Mouse (Mus musculus) spleen, postnatal 36 days (tissue): ENCODE results near the gene Card19.

Experiments
- DNase-seq, 2 experiments: peaks; one replicate each; pipeline ENCODE4 v3.0.0; 2022; ENCODE audit warnings: low spot score in 2 of 2, mixed read lengths in 1 of 2

Gene Card19

DNA sequence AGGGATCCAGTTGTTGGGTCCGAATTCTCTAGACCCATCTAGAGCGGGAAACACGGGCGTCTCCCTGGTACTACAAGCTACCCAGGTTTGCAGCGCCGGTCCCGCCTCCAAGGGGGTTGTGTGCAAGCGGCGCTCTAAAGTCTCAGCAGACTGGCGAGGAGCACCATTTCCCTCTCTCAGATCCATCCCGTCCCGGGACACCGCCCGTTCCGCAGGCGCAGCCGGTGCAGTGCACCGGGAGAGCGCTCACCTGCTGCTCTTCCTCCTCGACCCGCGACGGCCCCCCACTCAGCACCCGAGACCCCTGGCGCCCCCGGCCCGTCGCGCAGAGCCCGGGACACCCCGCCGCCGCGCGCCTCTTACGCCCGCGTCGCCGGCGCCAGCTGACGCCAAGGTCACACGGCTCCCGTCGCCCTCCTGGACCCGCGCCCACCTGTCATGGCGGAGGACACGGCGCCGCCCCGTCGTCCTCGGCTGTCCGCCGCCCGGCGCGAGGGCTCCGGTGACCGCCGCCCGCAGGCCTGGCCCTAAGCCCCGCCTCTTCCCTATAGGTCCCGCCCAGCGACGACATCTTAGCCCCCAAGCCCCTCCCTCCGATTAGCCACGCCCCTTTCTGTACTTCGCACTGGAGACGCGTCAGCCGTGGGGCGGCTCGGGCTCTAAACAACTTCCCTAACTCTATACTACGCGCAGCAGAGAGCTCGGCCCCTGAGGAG is at the start of gene Card19:
TSS of gene Card19 (minus strand) at position 534 of the 716 bp plus-strand sequence.
- DNase-seq, result peak; percentile 98

DNA sequence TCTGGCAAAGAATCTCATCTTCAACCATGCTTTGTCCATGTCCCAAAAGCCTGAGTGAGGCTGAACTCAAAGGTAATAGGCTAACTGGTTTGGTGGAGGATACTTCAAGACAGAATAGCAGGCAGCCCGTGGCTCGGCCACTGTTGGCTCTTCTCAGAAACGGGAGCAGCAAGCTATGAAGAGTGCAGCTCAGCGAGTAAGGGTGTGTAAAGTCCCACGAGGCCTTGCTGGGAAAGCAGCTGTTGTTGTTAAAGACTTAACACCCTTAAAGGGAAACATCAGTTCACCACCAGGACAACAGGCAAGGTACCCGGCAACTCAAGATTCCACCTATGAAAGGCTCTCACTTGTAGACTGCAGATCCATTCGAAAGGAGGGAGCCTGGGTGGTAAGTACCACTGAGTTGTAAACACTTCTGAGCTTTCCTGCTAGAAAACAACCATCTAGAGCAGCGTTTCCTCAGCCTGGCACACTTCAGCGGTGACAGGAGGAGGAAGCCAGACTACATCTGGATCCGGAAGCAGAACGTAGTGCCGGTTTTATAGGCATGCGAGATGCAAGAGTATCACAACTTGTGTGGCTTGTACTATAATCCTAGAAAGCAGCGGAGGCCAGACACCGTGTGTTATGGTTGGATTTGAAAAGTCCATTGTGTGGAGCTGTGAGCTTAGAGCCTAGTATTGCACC is 44.3 kb upstream of the Card19 start:
- DNase-seq, result peak; percentile 55 to 60

DNA sequence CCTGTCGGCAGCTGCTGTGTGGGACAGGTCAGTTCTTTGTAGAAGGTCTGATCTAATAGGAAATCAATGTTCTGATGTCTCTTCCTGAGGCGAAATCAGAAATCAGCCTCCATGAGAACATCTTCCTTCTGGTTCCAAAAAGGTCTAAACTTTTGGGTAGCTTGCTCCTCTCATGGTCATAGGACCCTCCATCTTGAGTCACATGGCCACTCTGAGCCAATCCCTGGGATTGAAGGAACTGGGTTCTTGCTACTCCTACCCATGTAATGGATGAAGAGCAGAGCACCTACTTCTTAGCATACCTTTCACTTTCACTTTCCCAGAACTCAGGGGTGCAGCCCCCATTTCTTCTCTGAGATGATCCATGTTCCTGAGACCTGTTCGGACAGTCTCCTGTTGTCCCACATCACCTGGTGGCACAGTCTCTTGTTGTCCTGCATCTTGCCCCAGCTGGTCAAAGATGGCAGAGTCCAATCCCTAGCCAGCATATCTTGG is 42.0 kb upstream of the Card19 start:
- no peak for DNase-seq

DNA sequence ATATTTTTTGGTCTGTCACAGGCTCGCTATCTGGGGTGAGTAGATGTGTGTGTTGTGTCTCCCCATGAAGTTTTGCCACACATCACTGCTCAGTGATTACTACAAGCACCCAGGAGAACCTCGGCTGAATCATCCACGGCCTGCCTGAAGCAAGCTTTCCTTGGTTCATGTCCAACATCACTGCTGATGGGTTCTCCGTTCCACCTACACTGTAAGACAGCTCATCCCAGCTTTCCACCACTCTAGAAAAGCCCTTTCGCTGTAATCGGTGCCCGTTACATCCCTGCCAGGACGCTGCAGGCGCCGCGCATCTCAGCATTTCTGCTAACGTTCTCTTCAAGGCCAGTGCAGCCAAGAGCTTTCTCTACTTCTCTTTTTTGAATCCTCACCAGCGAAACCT is 36.9 kb upstream of the Card19 start:
- DNase-seq, result no peak

DNA sequence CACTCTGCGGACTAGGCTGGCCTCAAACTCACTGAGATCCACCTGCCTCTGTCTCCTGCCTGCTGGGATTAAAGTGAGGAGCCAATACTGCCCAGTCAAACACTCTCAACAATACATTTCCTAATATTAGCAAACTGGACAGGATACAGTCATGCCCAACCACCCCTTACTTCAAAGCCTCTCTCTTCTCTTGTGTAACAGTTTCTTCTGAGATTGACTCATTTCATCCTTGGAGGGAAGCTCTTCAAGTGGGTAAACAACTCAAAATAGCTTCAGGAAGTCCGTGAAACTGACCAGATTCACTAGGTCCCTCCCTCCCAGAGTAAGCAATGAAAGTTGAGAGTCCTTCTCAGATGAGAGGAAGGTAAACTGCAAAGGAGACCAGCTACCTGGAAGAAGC is 36.3 kb upstream of the Card19 start:
- DNase-seq, result no peak

DNA sequence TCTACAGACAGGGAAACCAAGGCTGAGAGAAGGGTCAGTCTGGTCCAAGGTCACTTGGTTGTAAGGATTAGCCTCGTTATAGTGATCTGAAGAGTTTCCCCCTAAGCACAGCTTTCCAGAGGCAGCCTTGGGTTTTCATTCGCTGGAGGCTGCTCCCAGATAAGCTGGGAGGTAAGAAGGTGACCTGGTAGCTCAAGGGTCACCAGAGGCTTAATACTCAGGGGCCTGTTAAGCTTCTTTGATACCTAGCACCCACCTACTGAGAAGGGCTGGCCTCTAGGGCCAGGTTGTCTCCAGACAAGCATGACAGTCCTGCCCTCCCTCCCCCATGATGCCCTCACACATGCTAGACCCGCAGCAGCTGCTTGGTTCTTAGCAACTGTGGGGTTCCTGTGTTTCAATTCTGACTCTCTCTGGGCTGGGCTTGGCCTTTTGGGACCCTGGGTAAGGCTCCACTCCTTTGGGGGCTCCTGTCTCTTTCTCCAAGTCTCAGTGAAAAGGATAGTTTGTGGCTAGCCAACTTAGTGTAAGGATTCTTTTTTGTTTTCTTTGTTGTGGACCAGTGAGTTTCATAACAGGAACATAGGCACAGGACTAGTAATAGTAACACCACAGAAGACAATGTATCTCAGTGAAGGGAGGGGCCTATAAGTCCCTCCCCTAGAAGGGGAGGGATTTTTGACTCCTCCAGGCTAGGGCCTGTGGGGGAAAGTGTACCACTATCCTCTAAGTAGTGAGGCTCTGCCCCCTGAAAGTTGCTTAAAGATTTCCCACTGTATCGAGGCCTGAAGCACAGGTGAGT is 35.1 kb upstream of the Card19 start:
- peak; percentile 71 to 74 for DNase-seq

DNA sequence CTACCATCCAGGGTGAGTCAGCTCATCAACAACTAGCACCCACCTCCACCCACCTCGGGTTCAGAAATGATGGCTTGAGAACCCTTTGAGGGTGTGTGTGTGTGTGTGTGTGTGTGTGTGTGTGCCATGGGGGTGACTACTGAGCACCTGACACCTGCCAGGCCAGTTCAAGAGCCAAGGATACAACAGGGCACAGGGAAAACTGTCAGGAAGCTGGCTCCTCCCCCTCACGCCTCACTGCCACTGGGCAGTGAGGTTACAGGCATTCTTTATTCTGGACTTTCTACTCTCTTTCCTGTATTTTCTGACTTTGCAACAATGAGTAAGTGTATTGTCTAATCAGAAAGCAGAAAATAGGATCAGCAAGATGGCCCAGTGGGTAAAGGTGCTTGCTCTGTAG is 33.8 kb upstream of the Card19 start:
- DNase-seq, result no peak

DNA sequence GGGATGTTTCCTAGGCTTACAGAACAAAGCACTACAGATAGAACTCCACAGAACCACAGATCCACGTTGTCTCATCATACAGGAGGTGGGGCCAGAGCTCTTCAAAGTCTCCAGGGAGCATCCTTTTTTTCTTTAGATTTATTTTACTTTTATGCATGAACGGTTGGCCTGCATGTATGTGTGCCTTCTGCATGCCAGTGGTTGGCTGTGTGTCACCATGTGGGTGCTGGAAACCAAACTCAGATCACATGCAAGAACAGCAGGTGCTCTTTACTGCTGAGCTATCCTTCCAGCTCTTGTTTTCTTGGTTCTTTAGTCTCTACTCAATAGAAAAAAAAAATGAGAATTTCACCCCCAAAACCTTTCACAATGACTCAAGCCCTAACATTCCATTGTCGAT is 33.1 kb upstream of the Card19 start:
- peak in 1 of 2 experiments; percentile 65 for DNase-seq

DNA sequence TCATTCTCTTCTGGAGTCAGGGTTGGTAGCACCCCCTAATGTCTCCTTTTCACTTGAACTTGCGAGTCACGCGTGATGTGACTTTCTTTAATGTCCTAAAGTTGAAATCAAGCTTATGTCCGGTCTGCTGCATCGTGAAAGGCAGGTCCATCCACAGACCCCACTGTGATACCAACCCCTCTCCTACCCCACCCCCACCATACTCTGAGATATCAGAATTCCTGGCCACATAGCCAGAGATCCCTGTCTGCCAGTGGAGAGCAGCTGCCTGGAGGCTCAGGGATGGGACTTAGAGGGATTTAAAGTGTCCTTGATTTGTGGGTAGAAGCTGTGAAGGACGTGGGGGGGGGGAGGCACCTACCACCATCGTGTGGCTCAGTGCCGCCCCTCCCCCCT is 32.6 kb upstream of the Card19 start, which contains the start of gene Susd3:
TSS of gene Susd3 (minus strand) at position 240 of the 396 bp plus-strand sequence.
- DNase-seq, result no peak

DNA sequence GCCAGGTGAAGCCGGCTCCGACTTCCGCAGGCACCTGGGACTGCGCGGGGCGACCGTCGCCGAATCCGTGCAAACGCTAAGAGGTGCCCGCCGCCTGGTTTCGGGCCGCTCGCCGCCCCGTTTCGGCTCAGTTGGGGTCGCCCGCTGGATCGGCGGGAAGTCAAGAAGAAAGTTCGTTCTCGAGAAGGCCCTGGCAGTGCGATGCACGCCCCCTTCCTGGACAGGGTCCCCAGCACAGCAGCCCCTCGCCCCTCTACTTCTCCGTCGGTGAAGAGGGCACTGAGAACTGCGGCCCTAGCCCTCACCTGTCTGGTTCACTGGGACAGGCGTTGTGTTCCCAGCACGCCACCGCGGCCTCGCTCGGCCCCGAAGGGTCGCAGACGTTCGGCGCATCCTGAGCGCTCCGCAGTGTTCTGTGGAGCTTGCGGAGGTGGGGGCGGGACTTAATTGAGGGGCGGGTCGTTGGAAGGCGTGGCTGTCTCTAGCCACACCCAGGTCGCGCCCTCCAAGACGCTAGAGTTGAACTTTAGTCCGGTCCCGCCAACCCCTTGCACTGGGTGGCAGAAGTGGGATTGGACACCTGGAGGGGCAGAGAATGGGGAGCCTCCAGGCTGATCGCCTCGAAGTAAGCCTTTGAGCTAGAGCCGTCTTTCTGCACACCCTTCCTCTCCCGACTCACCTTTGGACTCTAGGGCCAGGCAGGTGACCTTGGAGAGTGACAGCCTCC is 32.1 kb upstream of the Card19 start:
- peak; percentile 64 to 68 for DNase-seq

DNA sequence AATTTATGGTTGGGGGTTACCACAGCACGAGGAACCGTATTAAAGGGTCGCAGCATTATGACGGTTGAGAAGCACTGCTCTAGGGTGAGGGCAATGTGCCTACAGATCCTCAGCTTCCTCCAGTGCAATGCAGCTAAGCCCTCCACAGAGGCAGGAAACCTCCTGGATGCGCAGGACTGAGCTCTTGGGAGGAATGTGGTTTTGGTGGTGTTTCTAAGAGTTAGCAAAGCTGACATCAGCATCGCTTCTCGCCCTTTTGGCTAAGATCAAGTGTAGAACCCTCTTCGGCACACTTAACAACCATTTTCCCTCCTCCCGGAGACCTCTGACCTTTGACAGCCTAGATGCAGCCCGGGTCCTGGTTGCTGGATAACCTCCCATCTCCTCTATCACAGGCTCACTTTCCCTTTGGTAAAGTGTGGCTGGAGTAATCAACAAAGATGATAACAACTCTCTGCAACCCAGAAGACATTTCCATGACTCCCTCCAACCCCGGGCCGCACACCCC is 31.4 kb upstream of the Card19 start:
- no peak for DNase-seq

DNA sequence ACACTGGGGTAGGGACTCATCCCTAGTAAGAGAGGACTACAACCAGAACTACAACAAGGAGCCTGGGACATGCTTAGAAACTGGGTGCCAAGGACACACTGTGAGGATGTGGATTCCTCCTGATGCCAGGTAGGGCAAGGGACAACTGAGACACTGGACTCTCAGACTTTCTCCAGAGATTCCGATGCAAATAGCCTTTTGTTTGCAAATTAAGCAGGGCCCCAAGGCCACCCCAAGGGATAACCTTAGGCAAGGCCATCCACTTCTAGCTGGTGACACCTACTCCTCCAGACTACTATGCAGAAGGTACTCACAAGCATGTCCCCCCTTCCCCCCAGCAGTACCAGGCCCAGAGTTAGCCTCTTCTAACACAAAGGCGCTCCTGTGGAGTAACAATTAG is 30.8 kb upstream of the Card19 start:
- DNase-seq, result no peak

DNA sequence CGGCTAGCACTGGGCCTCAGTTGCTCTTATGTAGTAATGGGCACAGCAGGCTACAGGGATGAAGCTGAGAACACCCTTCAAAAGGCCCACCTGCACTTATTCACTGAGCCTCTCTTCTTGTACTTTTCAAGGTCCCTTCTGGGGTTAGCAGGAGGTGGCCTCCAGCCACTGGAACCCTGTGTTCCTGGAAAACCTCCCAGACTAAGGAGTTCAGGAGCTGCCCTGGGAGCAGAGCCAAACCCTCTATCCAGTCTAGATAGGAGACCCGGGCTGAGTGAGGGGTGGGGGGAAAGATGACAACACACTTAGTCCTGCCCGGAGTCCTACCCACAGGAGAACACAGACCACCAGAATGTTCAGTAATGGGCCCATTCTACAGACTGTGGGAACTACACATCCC is 30.2 kb upstream of the Card19 start:
- no peak for DNase-seq

DNA sequence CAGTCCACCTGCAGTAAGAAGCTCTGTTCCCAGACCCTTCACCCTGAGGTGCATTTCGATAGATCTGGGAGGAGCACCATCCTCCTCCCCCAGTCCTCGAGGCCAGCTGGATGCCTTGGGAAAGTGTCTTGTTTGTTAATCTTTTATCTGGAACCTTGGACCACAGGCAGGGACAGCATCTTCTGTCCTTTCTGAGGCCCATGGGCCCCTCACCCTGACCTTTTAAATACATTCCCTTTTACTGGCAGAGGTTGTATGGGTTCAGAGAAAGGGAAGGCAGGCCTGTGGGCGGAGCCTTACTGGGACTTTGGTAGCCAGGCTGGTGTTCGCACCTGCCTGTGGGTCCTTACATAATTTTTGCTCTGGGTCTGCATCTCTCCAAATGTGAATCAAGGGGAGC is 29.4 kb upstream of the Card19 start:
- no peak for DNase-seq

DNA sequence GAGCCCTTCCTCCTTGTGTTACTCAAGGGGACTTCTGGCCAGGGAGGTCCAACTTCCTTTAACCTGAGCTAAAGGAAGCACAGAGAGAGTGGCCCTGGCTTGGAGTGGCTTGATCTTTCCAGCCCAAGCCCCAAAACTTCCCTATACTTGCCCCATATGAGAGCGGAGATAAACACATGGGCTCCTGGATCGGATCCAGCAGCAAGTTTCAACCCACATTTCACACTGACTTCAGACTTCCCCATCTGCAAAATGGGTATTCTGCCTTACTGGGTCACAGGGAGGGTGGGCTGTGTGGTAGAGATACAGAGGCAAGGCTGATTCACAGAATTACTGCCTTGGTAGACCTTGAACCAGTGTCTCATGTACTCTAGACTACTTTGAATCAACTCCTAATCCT is 27.7 kb upstream of the Card19 start:
- no peak for DNase-seq

DNA sequence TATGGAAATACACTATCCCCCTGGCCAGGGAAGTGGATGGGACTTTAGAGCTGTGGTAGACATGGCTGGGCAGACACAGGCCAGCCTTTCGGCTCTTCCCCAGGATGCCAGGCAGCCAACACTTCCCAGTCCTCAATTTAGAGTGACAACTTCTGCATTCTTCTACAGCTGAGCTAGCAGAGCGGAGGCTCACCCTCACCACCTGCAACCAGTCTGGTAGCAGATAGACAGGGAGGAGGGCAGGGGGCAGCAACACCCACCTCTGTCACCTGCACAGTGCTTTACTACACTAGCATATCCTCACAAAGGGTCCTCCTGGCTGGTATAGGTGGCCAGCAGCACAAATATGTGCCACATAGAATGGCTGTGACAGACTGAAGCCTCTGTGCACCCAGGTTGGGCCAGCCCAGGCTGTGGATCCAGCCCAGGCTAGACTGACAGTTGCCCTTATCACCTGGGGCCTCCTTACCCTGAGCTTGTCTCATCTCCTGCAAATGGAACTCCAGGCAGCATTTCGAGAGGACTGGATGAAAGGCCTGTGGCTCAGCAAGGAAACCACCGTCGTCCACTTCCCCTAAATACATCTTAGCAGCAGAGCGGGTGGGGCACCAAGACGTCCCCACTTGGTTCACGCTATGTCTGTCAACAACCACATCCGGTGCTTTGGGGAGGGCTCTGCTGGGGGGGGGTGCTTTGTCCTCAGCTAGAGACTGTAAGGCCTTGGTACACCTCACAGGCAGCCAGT is 26.7 kb upstream of the Card19 start:
- DNase-seq, result peak; percentile 92

DNA sequence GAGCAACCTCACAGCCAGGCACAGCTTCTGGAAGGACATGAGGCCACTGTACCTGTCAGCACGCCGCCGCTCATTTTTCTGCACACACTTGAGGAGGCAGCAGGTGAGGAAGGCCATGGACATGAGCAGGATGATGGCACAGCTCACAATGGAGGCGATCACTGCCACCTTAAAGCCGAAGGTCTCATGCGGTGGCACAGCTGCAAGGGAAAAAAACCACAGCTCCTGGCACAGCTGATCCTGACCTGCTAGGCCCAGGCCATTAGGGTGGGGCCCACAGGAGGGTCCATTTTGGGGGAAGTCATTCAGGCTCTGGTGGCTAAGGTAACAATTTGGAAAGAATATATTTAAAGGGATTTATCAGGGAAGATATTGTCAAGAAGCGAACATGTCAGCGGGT is 22.9 kb upstream of the Card19 start:
- DNase-seq, result no peak

DNA sequence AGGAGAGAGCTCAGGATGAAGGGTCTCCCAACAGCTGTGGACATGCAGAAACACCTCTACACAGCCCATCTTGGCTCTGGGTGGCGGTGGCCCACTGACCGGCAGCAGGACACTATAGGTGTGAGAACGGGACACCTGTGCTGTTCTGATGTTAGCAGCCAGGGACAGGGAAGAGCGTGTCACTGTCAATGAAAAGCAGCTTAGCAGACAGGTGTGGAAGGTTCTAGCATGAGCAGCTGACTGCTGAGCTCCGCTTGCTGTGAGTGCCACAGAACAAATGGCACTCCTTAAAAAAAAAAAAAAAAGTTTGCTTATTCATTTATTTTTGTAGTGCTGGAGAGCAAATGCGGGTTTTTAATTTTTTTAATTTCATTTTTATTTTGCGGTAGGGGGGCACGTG is 21.8 kb upstream of the Card19 start:
- DNase-seq, result no peak

DNA sequence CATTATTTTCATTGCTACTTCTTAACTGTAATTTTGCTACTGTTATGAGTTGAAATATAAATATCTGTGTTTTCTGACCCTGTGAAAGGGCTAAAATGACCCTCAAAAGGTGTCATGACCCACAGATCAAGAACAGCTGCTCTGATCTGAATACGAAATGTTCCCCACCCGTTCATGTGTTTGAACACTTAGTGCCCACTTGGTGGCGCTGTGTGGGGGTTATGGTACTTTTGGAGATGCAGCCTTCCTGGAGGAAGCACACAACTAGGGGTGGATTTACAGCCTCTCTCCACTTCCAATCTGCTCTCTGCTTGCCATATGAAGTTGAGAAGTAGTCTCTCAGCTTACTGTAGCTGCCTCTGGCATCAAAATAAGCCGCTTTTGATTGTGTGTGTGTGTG is 18.9 kb upstream of the Card19 start:
- DNase-seq, result no peak

DNA sequence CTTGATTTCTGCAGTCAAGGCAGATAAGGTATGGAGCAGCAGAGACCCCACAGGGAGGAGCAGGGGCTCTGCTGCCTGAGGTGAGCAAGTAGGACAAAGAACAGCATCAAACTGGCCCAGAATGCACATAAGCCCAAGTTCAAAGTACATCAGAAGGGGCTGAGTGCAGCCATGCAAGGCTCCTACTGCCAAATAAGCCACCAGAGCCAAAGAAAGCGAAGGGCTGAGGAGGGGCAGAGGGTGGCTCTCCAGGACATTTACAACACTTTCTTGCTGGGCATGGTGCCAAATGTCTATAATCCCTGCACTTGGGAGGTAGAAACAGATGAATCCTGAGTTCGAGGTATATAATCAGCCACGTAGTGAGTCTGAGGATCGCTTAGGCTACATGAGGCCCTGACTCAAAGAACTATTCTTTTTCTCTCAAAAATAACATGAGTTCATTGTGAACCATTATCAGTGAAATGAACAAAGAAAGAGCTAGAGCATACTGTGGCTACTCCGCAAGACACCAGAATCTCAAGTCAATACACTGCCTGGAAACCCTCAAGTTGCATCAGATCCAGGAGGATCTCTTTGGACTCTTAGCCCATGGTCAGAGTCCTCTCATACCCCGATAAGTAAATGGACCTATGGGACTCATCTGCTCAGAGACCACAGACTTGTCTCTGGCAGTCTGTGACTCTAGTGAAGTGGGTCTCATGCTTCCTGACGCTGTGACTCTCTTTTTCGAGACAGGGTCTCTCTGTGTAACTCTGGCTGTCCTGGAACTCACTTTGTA is 18.1 kb upstream of the Card19 start:
- DNase-seq, result no peak
